Mouse (Mus musculus) CH12.LX (cell line): ENCODE measurements around the gene Cwc22. TPM values are rescaled to one million over a fixed set of nuclear protein-coding genes. Genes with fewer than 3 reads are reported as not detected.

Source experiments
- DNase-seq: peaks from one replicate; pipeline ENCODE4 v3.0.0-alpha.2; 2013; ENCODE audit errors: extremely low read depth
- H3K27ac ChIP-seq: 2 replicates; pipeline ENCODE4 v1.5.1; 2012; ENCODE audit warnings: low read depth, mild to moderate bottlenecking, control low read depth, moderate library complexity; ENCODE audit not compliant: insufficient read depth
- H3K27me3 ChIP-seq: replicated peaks from 2 replicates; pipeline ENCODE3; 2012; ENCODE audit warnings: inconsistent platforms
- H3K36me3 ChIP-seq, 2 experiments: replicated peaks in 1 of 2; 2 replicates each; pipeline versions ENCODE3 to v1.6.1; 2012; ENCODE audit warnings: inconsistent platforms in 1 of 2, low read length in 1 of 2, mild to moderate bottlenecking in 1 of 2, mixed read lengths in 1 of 2, moderate library complexity in 1 of 2; ENCODE audit not compliant: control insufficient read depth in 1 of 2, insufficient read depth in 1 of 2
- H3K4me1 ChIP-seq, 2 experiments: 2 replicates each; pipeline ENCODE4 v1.6.1; 2012; ENCODE audit warnings: inconsistent platforms in 1 of 2, moderate library complexity in 1 of 2; ENCODE audit not compliant: insufficient read depth in 2 of 2, control insufficient read depth in 1 of 2
- H3K4me2 ChIP-seq: 2 replicates; pipeline ENCODE4 v1.6.1; 2012; ENCODE audit warnings: low read depth, mild to moderate bottlenecking, control low read depth; ENCODE audit not compliant: poor library complexity, insufficient read depth, severe bottlenecking
- H3K4me3 ChIP-seq, 3 experiments: fragments of 150-350 bp in 1 of 3; sonication (generic) in 1 of 3; replicated peaks in 1 of 3; 2 replicates each; pipeline versions ENCODE3 to v1.5.1; 2011 to 2012; ENCODE audit warnings: low read depth in 2 of 3, low read length in 2 of 3, mild to moderate bottlenecking in 2 of 3, moderate library complexity in 2 of 3, control low read depth in 1 of 3, improper control_type of control experiment in 1 of 3, inconsistent platforms in 1 of 3, mixed read lengths in 1 of 3; ENCODE audit not compliant: poor library complexity in 1 of 3
- H3K79me2 ChIP-seq: replicated peaks from 2 replicates; pipeline ENCODE4 v1.6.1; 2012; ENCODE audit warnings: mild to moderate bottlenecking, moderate library complexity; ENCODE audit not compliant: control insufficient read depth, poor library complexity, insufficient read depth, severe bottlenecking; ENCODE audit errors: extremely low read depth
- H3K9ac ChIP-seq: 2 replicates; pipeline ENCODE4 v1.6.1; 2012; ENCODE audit warnings: low read depth, mild to moderate bottlenecking, control low read depth, moderate library complexity; ENCODE audit not compliant: insufficient read depth
- H3K9me3 ChIP-seq: replicated peaks from 2 replicates; pipeline ENCODE3; 2012; ENCODE audit warnings: low read length, inconsistent platforms, mixed read lengths
- BHLHE40 ChIP-seq: IDR thresholded peaks from 2 replicates; pipeline ENCODE4 v1.6.1; 2011; ENCODE audit warnings: mild to moderate bottlenecking, low read depth, low read length, improper control_type of control experiment
- CHD1 ChIP-seq: IDR thresholded peaks from 2 replicates; pipeline ENCODE4 v1.6.1; 2012; ENCODE audit warnings: low read depth, low read length, improper control_type of control experiment, inconsistent platforms
- CHD2 ChIP-seq: IDR thresholded peaks from 2 replicates; pipeline ENCODE4 v1.6.1; 2011; ENCODE audit warnings: low read length, improper control_type of control experiment
- EP300 ChIP-seq: IDR thresholded peaks from 2 replicates; pipeline ENCODE4 v1.6.1; 2011; ENCODE audit warnings: low read length, improper control_type of control experiment
- ETS1 ChIP-seq: conservative IDR thresholded peaks from 2 replicates; pipeline ENCODE4 v1.6.1; 2012; ENCODE audit warnings: low read depth, mild to moderate bottlenecking, inconsistent platforms, low read length, improper control_type of control experiment, moderate library complexity
- JUN ChIP-seq: IDR thresholded peaks from 2 replicates; pipeline ENCODE4 v1.6.1; 2011; ENCODE audit warnings: low read depth, mild to moderate bottlenecking, low read length, improper control_type of control experiment, moderate library complexity; ENCODE audit not compliant: insufficient read depth
- JUND ChIP-seq: conservative IDR thresholded peaks from 2 replicates; pipeline ENCODE4 v1.6.1; 2011; ENCODE audit warnings: low read depth, low read length, improper control_type of control experiment
- MAZ ChIP-seq: IDR thresholded peaks from 2 replicates; pipeline ENCODE4 v1.6.1; 2012; ENCODE audit warnings: low read depth, mild to moderate bottlenecking, inconsistent platforms, low read length, improper control_type of control experiment, moderate library complexity
- MXI1 ChIP-seq: IDR thresholded peaks from 2 replicates; pipeline ENCODE4 v1.6.1; 2011; ENCODE audit warnings: mild to moderate bottlenecking, low read depth, low read length, improper control_type of control experiment
- MYC ChIP-seq: IDR thresholded peaks from 2 replicates; pipeline ENCODE4 v1.6.1; 2011; ENCODE audit warnings: low read depth, mild to moderate bottlenecking, improper control_type of control experiment, low read length
- PAX5 ChIP-seq: IDR thresholded peaks from 2 replicates; pipeline ENCODE4 v1.6.1; 2012; ENCODE audit warnings: low read length, inconsistent platforms, mixed read lengths
- POLR2A ChIP-seq: IDR thresholded peaks from 2 replicates; pipeline ENCODE4 v1.6.1; 2011; ENCODE audit warnings: low read depth, mild to moderate bottlenecking, improper control_type of control experiment, low read length
- POLR2AphosphoS2 ChIP-seq: IDR thresholded peaks from 2 replicates; pipeline ENCODE4 v1.6.1; 2011; ENCODE audit warnings: low read depth, low read length, improper control_type of control experiment
- TBP ChIP-seq: conservative IDR thresholded peaks from 2 replicates; pipeline ENCODE4 v1.6.1; 2011; ENCODE audit warnings: low read depth, low read length, improper control_type of control experiment
- TCF12 ChIP-seq: IDR thresholded peaks from 2 replicates; pipeline ENCODE4 v1.6.1; 2014; ENCODE audit warnings: low read depth, mild to moderate bottlenecking, inconsistent platforms, low read length, improper control_type of control experiment
- UBTF ChIP-seq: IDR thresholded peaks from 2 replicates; pipeline ENCODE4 v1.6.1; 2012; ENCODE audit warnings: low read depth, mild to moderate bottlenecking, inconsistent platforms, low read length, improper control_type of control experiment, moderate library complexity
- USF2 ChIP-seq: conservative IDR thresholded peaks from 2 replicates; pipeline ENCODE4 v1.6.1; 2011; ENCODE audit warnings: low read depth, low read length, improper control_type of control experiment
- ZNF384 ChIP-seq: IDR thresholded peaks from 2 replicates; pipeline ENCODE4 v1.6.1; 2012; ENCODE audit warnings: low read depth, low read length, improper control_type of control experiment, inconsistent platforms
- dilution Hi-C: fragments of 300-500 bp; cut with MboI; formaldehyde crosslinking; loops from 2 replicates; pipeline ENCODE4 v1.14.3; 2020; ENCODE audit warnings: low sequenced_read_pairs; ENCODE audit not compliant: extremely low pct_unique_long_range_greater_than_20kb, extremely low pct_ligation_motif_present
- in situ Hi-C: fragments of 300-500 bp; cut with MboI; formaldehyde crosslinking; loops from 3 replicates; pipeline ENCODE4 v1.14.3; 2019; ENCODE audit warnings: low sequenced_read_pairs, low pct_ligation_motif_present, low pct_unique_long_range_greater_than_20kb, mixed read lengths
- polyA plus RNA-seq: library from polyadenylated mRNA; unstranded; fragments of >175 nt; gene quantifications from 2 replicates; pipeline ENCODE4 v1.2.1, GENCODE M21; 2012; ENCODE audit warnings: low read depth; ENCODE audit not compliant: insufficient read length
- total RNA-seq, 2 experiments: library from RNA; depleted of rRNA; stranded (reverse); fragments of 300-350 nt in 1 of 2; fragments of >200 nt in 1 of 2; gene quantifications; 2 replicates each; pipeline ENCODE4 v1.2.3; 2012 to 2014

Gene Cwc22
- total and polyA plus RNA-seq, 3 experiments: 51.3 to 74.5 (median 53.2) TPM

- Histone ChIP-seq H3K36me3 (no peaks in the 10 kb centered on the region), H3K27me3 (no peaks in the 10 kb centered on the region), H3K4me3 (no peak overlapping the region), H3K4me1 (no peaks in the 10 kb centered on the region), H3K27ac (no peak overlapping the region), H3K4me2 (no peak overlapping the region), H3K9ac (no peak overlapping the region)
- dilution Hi-C loops: no loop called here
- no peak for DNase-seq
- TF ChIP-seq JUND (no peak), MAZ (no peak), USF2 (no peak), CHD2 (no peak), ZNF384 (no peak)
- TF ChIP-seq, all 38 proteins: peak for 0
- in situ Hi-C loops: no loop called here
- Histone ChIP-seq H3K79me2 (no peaks in the 10 kb centered on the region), H3K9me3 (no peaks in the 10 kb centered on the region)
These were observed 73.5 kb downstream of the Cwc22 start for GRCm38 (mm10) chr2:77872676-77873075.

- Histone ChIP-seq H3K27me3 (no peaks in the 10 kb centered on the region), H3K4me1 (no peaks in the 10 kb centered on the region), H3K4me3 (no peak overlapping the region), H3K4me2 (no peak overlapping the region), H3K9ac (no peak overlapping the region), H3K9me3 (no peaks in the 10 kb centered on the region), H3K27ac (no peak overlapping the region), H3K79me2 (no peaks in the 10 kb centered on the region), H3K36me3 (no peaks in the 10 kb centered on the region)
- in situ Hi-C loops (no loop called here), dilution Hi-C loops (no loop called here)
- TF ChIP-seq EP300 (no peak), JUN (no peak), USF2 (no peak), MYC (no peak), TBP (no peak), BHLHE40 (no peak), ETS1 (no peak), MXI1 (no peak), UBTF (no peak), TCF12 (no peak), POLR2A (no peak), POLR2AphosphoS2 (no peak), CHD1 (no peak), PAX5 (no peak)
- DNase-seq: no peak
These were observed 75.0 kb downstream of the Cwc22 start for GRCm38 (mm10) chr2:77871146-77871545.
